Mouse (Mus musculus) cerebellum, postnatal 4 days (tissue): ENCODE data around the gene Mtap.

Experiments
- DNase-seq, 2 experiments: peaks; one replicate each; pipeline ENCODE4 v3.0.0; 2022; ENCODE audit warnings: low spot score in 2 of 2, mixed read lengths in 1 of 2

Mtap gene

GRCm38 (mm10) chr4:89137542-89138360 is 829 bp downstream of the Mtap start:
- DNase-seq, result no peak

- no peak for DNase-seq
Observed at GRCm38 (mm10) chr4:89138361-89138651, 1.4 kb downstream of the Mtap start.

- peak in 1 of 2 experiments; percentile 69 for DNase-seq
Observed at GRCm38 (mm10) chr4:89140832-89141231, 3.9 kb downstream of the Mtap start.

GRCm38 (mm10) chr4:89145409-89145808 is 8.5 kb downstream of the Mtap start:
- peak; percentile 66 to 79 for DNase-seq

- DNase-seq, result no peak
Observed at GRCm38 (mm10) chr4:89146291-89146690, 9.4 kb downstream of the Mtap start.

GRCm38 (mm10) chr4:89149261-89149660 is 12.3 kb downstream of the Mtap start:
- DNase-seq, result no peak

- no peak for DNase-seq
Observed at GRCm38 (mm10) chr4:89161389-89161788, 24.5 kb downstream of the Mtap start.

GRCm38 (mm10) chr4:89162496-89162895 is 25.6 kb downstream of the Mtap start:
- DNase-seq, result no peak

- no peak for DNase-seq
Observed at GRCm38 (mm10) chr4:89163613-89164012, 26.7 kb downstream of the Mtap start.

GRCm38 (mm10) chr4:89164681-89165080 is 27.8 kb downstream of the Mtap start:
- DNase-seq, result no peak

GRCm38 (mm10) chr4:89168877-89169276 is 32.0 kb downstream of the Mtap start:
- no peak for DNase-seq

GRCm38 (mm10) chr4:89169739-89170138 is 32.8 kb downstream of the Mtap start:
- DNase-seq, result no peak

- no peak for DNase-seq
Observed at GRCm38 (mm10) chr4:89170931-89171330, 34.0 kb downstream of the Mtap start.

GRCm38 (mm10) chr4:89172873-89173605 is 36.1 kb downstream of the Mtap start:
- DNase-seq, result no peak

- no peak for DNase-seq
Observed at GRCm38 (mm10) chr4:89177514-89178307, 40.8 kb downstream of the Mtap start.

- DNase-seq, result no peak
Observed at GRCm38 (mm10) chr4:89180121-89180520, 43.2 kb downstream of the Mtap start.

- DNase-seq, result no peak
Observed at GRCm38 (mm10) chr4:89181656-89182055, 44.7 kb downstream of the Mtap start.

- no peak for DNase-seq
Observed at GRCm38 (mm10) chr4:89182486-89182885, 45.6 kb downstream of the Mtap start.

GRCm38 (mm10) chr4:89195481-89195880 is 58.6 kb downstream of the Mtap start:
- no peak for DNase-seq

- no peak for DNase-seq
Observed at GRCm38 (mm10) chr4:89197128-89197527, 60.2 kb downstream of the Mtap start.

GRCm38 (mm10) chr4:89200806-89201205 is 63.9 kb downstream of the Mtap start:
- DNase-seq, result no peak

- DNase-seq, result no peak
Observed at GRCm38 (mm10) chr4:89209310-89209709, 72.4 kb downstream of the Mtap start.
